Mouse (Mus musculus): Measurements from ENCODE around the gene Vti1a. TPM values are rescaled to one million over a fixed set of nuclear protein-coding genes. Genes with fewer than 3 reads are reported as not detected.
A peak's percentile ranks its signal among the peaks of the same experiment; 100 is the strongest.

Gene Vti1a
- polyA plus RNA-seq, 1 experiment from 2014 or later = 32.7 TPM

DNA sequence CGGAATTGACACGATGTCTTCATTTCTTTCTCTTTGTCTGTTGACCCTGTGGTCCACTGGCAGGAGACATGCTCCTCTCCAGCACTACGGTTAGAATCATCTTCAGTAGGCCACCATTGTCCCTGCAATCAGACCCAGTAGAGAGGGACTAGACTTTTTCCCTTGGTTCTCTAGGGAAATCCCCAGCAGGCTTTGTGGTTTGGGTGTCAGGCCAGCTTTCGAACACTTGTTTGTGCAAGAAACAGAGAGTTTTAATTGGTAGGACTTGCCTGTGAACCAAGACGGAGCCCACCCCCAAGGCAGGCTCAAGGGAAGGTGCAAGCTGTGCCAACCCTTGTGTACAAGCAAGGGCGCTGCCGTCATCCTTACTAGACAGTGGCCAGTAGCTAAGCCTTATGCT lies 302.5 kb downstream of the Vti1a start:
- Histone ChIP-seq H3K4me3 (no peak overlapping the region), H3K27me3 (ENCODE audit: low read depth, poor library complexity, severe bottlenecking) (peaks cover 6% of the 10 kb centered on the region; the same call in 1 of the 2 replicates)
- 97% methylated on average over 7 of the region's 7 CpGs for WGBS

DNA sequence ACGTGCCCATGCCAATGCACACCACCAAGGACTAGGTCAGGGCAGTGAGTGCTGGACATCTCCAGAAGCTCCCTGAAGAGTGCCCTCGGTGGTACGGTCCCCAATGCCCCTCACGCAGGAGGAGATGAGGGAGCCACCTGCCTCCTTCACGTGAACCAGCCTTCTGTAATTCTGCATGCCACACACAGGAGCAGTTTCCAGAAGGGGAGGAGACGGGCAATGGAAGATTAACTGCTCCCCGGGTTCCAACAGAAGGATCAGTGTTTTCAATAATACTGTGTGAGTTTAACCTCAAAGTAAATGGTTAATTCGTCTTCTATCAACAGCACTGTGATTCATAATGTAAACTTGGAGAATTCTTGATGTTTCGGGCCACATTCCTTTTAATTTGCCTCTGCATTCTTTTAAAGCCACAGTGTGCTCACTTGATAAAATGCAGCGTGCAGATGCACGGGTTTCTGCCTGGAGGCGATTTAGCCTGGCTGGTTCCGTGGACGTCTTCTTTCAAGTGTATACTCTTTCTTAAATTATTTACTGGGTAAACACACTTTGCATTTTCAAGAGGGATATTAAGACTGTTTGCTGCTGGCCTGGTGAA lies 304.4 kb downstream of the Vti1a start:
- Histone ChIP-seq H3K9me3 (replicated peaks) (no peaks in the 10 kb centered on the region), H3K4me3 (no peak overlapping the region), H3K27ac (replicated peaks) (no peak overlapping the region), H3K36me3 (no peaks in the 10 kb centered on the region), H3K4me1 (peaks cover 35% of the 10 kb centered on the region), H3K27me3 (ENCODE audit: low read depth, poor library complexity, severe bottlenecking) (peaks cover 5% of the 10 kb centered on the region; the same call in 1 of the 2 replicates)
- no peak for DNase-seq (ENCODE audit: low spot score)
- WGBS = 71% methylated on average over 14 of the region's 14 CpGs

More for the DNA sequence above, 302.5 kb downstream of the Vti1a start:
- no peak for DNase-seq (ENCODE audit: low spot score)
- Histone ChIP-seq H3K36me3 (no peaks in the 10 kb centered on the region), H3K4me1 (peaks cover 32% of the 10 kb centered on the region), H3K27ac (replicated peaks) (no peak overlapping the region), H3K9me3 (replicated peaks) (no peaks in the 10 kb centered on the region)

DNA sequence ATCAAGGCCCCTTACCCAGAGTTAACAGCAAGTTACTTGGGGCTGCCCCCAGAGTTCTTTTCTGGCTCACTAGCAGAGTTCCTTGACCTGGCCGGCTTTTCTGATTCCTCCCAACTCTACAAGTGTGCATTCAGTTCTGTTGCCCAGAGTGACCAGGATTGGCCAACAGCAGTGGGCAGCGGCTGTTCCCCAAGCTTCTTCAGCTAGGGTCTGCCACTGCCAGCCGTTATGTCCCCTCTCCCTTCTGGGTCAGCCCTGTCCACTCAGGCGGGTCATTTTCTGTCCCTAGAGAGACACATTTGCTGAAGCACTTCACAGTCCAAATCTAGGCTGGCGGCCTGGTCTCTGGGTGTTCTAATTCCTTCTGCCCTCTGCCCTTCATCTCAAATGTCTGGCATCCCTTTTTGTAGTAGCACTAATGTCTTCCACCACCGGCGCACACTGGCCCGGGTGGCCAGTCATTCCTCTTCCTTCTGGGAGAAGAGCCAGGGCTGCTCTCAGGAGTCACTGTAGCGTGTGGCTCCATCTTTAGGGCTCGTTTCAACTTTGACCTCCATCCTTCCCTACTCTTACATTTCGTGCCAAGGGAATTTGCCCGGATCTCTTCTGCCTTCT lies 305.0 kb downstream of the Vti1a start:
- DNase-seq (ENCODE audit: low spot score) = no peak
- no peaks in the 10 kb centered on the region for H3K36me3 ChIP-seq
- no peak overlapping the region for H3K4me3 ChIP-seq
- 81% methylated on average over 12 of the region's 12 CpGs for WGBS
- 0 out of 2 replicates have a peak, but pooled peaks cover 3% of the 10 kb centered on the region for H3K27me3 ChIP-seq (ENCODE audit: low read depth, poor library complexity, severe bottlenecking)
- no peaks in the 10 kb centered on the region for H3K9me3 ChIP-seq (replicated peaks)
- H3K27ac ChIP-seq (replicated peaks) = 0 out of 2 replicates have a peak overlapping the region, but pooled peaks have one; percentile 10
- H3K4me1 ChIP-seq = peaks cover 38% of the 10 kb centered on the region

DNA sequence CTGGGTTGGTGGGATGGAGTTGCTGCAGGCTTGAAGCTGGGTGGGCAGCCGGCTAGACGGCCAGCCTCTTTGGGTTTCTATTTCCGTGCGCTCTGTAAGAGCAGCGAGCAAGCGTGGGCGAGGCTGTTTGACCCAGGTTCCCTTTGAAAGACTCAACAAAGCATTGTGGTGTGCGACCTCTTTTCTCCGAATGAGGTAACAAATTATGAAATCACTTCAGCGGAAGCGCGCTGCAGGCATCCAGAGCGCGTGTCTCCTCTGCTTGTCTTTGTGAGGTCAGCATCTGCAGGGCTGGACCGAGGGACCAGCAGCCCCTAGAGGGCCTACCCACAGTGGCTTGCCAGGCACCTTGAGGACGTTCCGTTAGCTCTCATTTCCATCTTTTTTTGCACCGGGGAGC lies 306.7 kb downstream of the Vti1a start:
- Histone ChIP-seq H3K36me3 (no peaks in the 10 kb centered on the region), H3K4me1 (peaks cover 49% of the 10 kb centered on the region), H3K27me3 (ENCODE audit: low read depth, poor library complexity, severe bottlenecking) (0 out of 2 replicates have a peak, but pooled peaks cover 4% of the 10 kb centered on the region), H3K4me3 (no peak overlapping the region), H3K9me3 (replicated peaks) (no peaks in the 10 kb centered on the region), H3K27ac (replicated peaks) (0 out of 2 replicates have a peak overlapping the region, but pooled peaks have one; percentile 42)
- WGBS = 86% methylated on average over 18 of the region's 18 CpGs
- no peak for DNase-seq (ENCODE audit: low spot score)

DNA sequence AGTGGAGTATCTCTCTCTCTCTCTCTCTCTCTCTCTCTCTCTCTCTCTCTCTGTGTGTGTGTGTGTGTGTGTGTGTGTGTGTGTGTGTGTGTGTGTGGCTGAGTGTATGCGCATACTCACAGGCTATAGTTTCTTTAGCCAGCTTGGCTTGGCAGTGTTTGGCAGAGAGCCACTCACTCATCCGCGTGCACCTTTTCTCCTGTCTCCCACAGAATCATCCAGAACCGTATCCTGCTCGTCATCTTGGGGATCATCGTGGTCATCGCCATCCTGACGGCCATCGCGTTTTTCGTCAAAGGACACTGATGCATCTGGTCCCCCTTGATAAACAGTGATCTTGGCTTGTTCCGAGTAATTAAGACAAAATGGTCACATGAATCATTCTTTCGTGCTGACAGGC lies 307.5 kb downstream of the Vti1a start:
- peaks cover 54% of the 10 kb centered on the region for H3K4me1 ChIP-seq
- WGBS = 94% methylated on average over 13 of the region's 13 CpGs

DNA sequence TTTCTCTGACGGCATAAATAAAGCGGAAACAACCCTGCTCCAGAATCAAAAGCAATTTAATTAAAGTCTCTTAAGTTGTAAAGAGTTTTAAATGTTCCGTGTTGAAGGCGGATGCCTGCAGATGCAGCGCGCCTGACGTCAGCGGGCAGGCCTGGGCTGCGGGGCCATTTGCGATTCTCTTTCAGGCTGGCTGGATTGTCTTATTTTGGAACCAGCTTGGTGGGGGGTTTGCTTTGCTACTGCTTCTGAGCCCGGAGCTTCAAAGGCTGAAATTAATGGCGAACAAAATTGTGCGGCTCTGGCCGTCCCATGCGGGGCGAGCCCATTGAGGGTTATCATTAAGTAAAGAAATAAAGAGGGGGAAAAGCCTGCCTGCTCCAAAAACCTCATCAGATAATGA lies 310.4 kb downstream of the Vti1a start:
- H3K27me3 ChIP-seq (ENCODE audit: low read depth, poor library complexity, severe bottlenecking) = peaks cover 21% of the 10 kb centered on the region

More for the DNA sequence above, 307.5 kb downstream of the Vti1a start:
- DNase-seq (ENCODE audit: low spot score) = no peak
- peaks cover 4% of the 10 kb centered on the region; the same call in 1 of the 2 replicates for H3K27me3 ChIP-seq (ENCODE audit: low read depth, poor library complexity, severe bottlenecking)
- H3K4me3 ChIP-seq = no peak overlapping the region
- no peaks in the 10 kb centered on the region for H3K36me3 ChIP-seq
- no peaks in the 10 kb centered on the region for H3K9me3 ChIP-seq (replicated peaks)
- no peak overlapping the region for H3K27ac ChIP-seq (replicated peaks)

DNA sequence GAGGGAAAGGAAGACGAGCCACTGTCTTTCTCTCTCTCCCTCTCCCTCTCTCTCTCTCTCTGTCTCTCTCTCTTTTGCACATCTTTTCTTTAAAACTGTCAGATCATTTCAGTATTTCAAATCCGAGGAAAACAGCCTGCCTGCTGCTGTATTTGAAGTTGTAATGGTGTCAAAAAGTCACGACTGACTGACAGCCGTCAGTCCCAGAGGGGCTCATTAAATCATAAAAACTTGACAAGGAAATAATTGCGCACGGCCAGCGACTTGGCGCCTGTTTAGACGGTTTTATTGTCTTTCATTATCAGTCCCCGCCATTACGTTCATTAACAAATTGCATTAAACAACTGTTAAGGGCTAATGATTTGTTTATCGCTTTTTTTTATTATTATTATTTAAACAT lies 310.9 kb downstream of the Vti1a start:
- Histone ChIP-seq H3K9me3 (replicated peaks) (no peaks in the 10 kb centered on the region), H3K27ac (replicated peaks) (peak overlapping the region; percentile 59; the same call in 1 of the 2 replicates), H3K36me3 (no peaks in the 10 kb centered on the region), H3K4me1 (peaks cover 45% of the 10 kb centered on the region), H3K27me3 (ENCODE audit: low read depth, poor library complexity, severe bottlenecking) (peaks cover 24% of the 10 kb centered on the region), H3K4me3 (no peak overlapping the region)
- DNase-seq (ENCODE audit: low spot score) = no peak
- WGBS = 80% methylated on average over 12 of the region's 12 CpGs

More for the DNA sequence above, 310.4 kb downstream of the Vti1a start:
- H3K36me3 ChIP-seq = no peaks in the 10 kb centered on the region
- H3K9me3 ChIP-seq (replicated peaks) = no peaks in the 10 kb centered on the region
- peak overlapping the region; percentile 59 for H3K27ac ChIP-seq (replicated peaks)
- WGBS = 55% methylated on average over 16 of the region's 16 CpGs
- DNase-seq (ENCODE audit: low spot score) = no peak
- no peak overlapping the region for H3K4me3 ChIP-seq
- peaks cover 50% of the 10 kb centered on the region for H3K4me1 ChIP-seq

DNA sequence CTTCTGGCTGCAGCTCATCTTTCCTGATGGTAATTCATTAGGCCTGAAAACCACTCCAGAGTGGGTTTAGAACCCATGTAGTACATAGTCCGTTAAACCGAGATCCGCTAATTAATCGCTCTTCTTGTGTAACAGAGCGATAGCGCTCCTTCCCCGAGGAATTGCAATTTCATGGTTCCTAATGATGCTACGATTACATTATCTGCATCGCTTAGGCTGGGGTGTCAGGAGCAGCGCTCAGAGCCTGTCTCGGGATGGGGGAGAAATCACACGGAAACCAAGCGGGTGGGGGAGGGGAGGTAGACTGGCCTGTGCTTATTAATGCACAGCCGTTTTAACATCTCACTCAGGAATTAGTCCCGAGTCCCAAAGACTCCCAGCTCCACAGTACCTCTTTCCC lies 319.4 kb downstream of the Vti1a start:
- Histone ChIP-seq H3K9me3 (replicated peaks) (no peaks in the 10 kb centered on the region), H3K4me1 (peaks cover 8% of the 10 kb centered on the region; the same call in 1 of the 2 replicates), H3K27ac (replicated peaks) (no peak overlapping the region), H3K36me3 (no peaks in the 10 kb centered on the region), H3K4me3 (no peak overlapping the region), H3K27me3 (ENCODE audit: low read depth, poor library complexity, severe bottlenecking) (peaks cover 34% of the 10 kb centered on the region)
- no peak for DNase-seq (ENCODE audit: low spot score)
- 76% methylated on average over 15 of the region's 15 CpGs for WGBS

DNA sequence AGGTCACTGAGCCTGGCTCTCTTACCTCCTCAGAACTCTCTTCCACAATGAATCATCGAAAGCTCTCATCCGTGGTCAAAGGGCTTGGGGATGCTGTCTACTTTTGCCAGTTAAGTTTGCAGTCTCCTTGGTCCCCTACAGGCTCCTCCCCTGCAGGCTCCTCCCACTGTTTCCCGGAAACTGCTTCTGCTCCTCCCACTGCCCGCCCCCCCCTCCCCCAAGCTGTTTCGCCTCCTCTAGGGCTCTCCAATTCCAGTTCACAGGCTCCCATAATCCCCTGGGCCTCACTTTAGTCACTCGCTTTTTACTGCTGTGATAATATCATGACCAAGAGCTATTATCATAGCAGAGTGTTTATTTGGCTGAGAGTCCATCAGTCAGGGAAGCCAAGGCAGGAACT lies 324.2 kb downstream of the Vti1a start:
- 91% methylated on average over 6 of the region's 6 CpGs for WGBS
- DNase-seq (ENCODE audit: low spot score) = no peak
- H3K9me3 ChIP-seq (replicated peaks) = no peaks in the 10 kb centered on the region
- H3K4me1 ChIP-seq = peaks cover 29% of the 10 kb centered on the region
- H3K4me3 ChIP-seq = no peak overlapping the region
- peaks cover 45% of the 10 kb centered on the region for H3K27me3 ChIP-seq (ENCODE audit: low read depth, poor library complexity, severe bottlenecking)
- H3K36me3 ChIP-seq = no peaks in the 10 kb centered on the region
- no peak overlapping the region for H3K27ac ChIP-seq (replicated peaks)

DNA sequence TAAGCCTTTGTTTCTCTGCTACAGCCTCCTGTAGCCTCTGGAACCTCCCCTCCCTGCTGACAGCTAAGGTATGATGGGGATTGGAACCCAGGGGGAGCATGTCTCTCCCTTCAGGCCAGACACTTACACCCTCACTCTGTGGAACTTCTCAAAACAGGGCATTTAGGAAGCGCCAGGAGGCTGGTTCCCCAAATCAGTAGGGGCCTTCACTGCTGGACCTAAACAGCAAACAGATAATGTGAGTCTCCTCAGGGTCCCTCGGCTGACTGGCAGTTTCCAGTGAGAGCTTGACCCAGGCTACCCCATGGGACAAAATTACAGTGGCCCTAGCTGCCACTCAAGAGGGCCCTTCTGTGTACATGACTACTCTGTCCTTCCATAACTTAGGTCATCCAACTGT lies 325.8 kb downstream of the Vti1a start:
- no peak for DNase-seq (ENCODE audit: low spot score)
- Histone ChIP-seq H3K4me1 (peaks cover 21% of the 10 kb centered on the region), H3K36me3 (no peaks in the 10 kb centered on the region), H3K4me3 (no peak overlapping the region), H3K9me3 (replicated peaks) (no peaks in the 10 kb centered on the region), H3K27ac (replicated peaks) (no peak overlapping the region), H3K27me3 (ENCODE audit: low read depth, poor library complexity, severe bottlenecking) (peaks cover 56% of the 10 kb centered on the region)
- WGBS = 79% methylated on average over 2 of the region's 2 CpGs

DNA sequence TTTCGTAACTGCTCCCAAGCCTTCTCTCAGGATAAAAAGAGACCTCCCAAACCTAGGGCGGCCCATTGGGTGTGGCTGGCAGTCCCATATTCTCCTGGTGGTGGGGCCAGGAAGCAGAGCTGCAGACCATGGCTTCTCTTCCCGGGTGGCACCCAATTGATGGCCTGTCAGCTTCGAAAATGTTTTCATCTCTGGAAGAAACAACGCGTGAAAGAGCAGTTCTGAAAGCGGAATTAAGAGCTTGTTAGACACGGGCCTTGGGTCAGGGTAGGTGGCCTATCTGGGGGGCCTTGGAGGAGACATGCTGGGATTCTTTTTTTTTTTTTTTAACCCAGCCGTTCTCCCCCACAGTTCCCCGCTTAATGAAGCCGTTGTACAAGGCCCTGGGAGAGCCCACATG lies 326.3 kb downstream of the Vti1a start:
- WGBS = 49% methylated on average over 11 of the region's 11 CpGs
- Histone ChIP-seq H3K9me3 (replicated peaks) (no peaks in the 10 kb centered on the region), H3K36me3 (no peaks in the 10 kb centered on the region), H3K4me1 (peaks cover 21% of the 10 kb centered on the region), H3K27me3 (ENCODE audit: low read depth, poor library complexity, severe bottlenecking) (peaks cover 56% of the 10 kb centered on the region), H3K4me3 (no peak overlapping the region), H3K27ac (replicated peaks) (no peak overlapping the region)
- peak; percentile 24 for DNase-seq (ENCODE audit: low spot score)

DNA sequence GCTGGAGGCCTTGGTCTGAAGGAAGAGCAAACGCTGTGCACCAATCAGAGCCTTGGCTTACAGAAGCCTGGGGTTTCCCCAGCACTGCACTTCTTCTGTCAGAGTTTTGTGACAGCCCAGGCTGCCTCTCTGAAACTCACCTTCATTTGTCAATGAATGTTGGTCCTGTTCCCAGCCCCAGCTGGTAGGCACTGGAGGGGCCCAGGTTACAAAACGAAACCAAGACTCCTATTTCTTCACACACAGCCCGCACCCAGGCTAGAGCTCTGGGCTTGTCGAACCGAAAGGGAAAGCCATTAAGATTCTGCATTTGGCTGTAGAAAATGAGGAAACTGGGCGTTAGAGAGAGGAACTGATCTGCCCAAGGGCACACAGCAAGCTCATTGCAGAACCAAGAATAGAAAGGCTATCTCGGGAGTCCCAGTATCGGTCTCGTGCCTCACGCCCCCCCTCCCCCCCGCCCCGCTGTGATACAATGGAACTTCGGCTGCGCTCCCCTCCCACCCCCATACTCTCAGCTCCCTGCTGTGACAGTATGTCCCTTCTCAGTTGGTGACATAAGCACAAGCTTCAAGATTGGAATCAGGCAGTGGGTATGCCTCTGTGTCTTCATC lies 327.3 kb downstream of the Vti1a start:
- no peak for DNase-seq (ENCODE audit: low spot score)
- H3K9me3 ChIP-seq (replicated peaks) = no peaks in the 10 kb centered on the region
- H3K27me3 ChIP-seq (ENCODE audit: low read depth, poor library complexity, severe bottlenecking) = peaks cover 56% of the 10 kb centered on the region
- peak overlapping the region; percentile 42 for H3K4me3 ChIP-seq
- H3K4me1 ChIP-seq = peaks cover 21% of the 10 kb centered on the region
- H3K27ac ChIP-seq (replicated peaks) = peak overlapping the region; percentile 38
- WGBS = 15% methylated on average over 14 of the region's 14 CpGs
- H3K36me3 ChIP-seq = no peaks in the 10 kb centered on the region

DNA sequence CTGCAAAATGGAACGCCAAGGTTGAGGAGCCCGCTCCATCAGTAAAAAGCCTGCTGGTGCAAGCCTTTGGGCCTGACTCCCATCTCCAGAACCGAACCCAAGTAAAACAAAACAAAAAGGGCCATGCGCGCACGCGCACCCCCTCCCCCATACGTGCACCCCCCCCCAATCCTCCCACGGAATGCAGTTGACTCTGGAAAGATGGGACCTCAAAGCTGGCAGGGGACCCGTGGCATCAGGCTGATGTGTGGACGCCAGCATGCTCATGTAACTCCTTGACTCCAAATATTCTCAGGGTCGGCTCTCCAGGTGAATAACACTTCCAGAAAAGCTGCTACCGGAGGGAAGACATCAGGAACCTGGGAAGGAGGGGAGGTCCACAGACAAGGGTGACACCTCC lies 327.8 kb downstream of the Vti1a start:
- Histone ChIP-seq H3K4me3 (peak overlapping the region; percentile 42), H3K4me1 (peaks cover 21% of the 10 kb centered on the region), H3K27me3 (ENCODE audit: low read depth, poor library complexity, severe bottlenecking) (peaks cover 56% of the 10 kb centered on the region), H3K9me3 (replicated peaks) (no peaks in the 10 kb centered on the region), H3K36me3 (no peaks in the 10 kb centered on the region), H3K27ac (replicated peaks) (peak overlapping the region; percentile 38; the same call in 1 of the 2 replicates)
- DNase-seq (ENCODE audit: low spot score) = no peak
- WGBS = 77% methylated on average over 13 of the region's 13 CpGs

Data from midbrain, embryonic 10.5 days (tissue).